Mouse (Mus musculus): ENCODE results near the gene Klhl5. TPM values are rescaled to one million over a fixed set of nuclear protein-coding genes. Genes with fewer than 3 reads are reported as not detected.

Klhl5 gene
- polyA plus RNA-seq, 1 experiment from 2014 or later = 52.0 TPM

DNA sequence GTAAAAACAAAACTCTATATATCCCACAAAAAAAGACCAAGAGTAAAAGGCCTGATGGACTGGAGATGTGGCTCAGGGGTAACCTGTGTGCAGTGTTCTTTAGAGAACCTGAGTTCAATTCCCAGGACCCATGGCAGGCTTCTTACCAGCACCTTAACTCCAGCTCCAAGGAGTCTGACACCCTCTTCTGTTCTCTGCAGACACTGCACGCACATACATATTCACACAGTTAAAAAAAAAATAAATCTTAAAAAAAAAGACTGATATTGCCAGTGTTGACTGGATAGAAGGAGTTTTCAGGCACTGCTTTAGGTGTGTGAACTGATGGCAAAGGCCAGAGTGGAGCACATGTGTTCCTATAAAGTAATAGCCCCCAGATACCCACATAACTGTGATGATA, 18.8 kb downstream of the Klhl5 start:
- no peak overlapping the region for H3K27ac ChIP-seq (replicated peaks)
- H3K4me2 ChIP-seq = no peak overlapping the region
- H3K27me3 ChIP-seq (replicated peaks) = no peaks in the 10 kb centered on the region
- no peak for ATAC-seq (ENCODE audit: low FRiP score)
- H3K9ac ChIP-seq (replicated peaks) = no peak overlapping the region
- 97% methylated on average over 1 of the region's 1 CpGs for WGBS
- H3K4me3 ChIP-seq (replicated peaks) = no peak overlapping the region
- peaks cover 7% of the 10 kb centered on the region for H3K4me1 ChIP-seq
- H3K9me3 ChIP-seq (replicated peaks) = no peaks in the 10 kb centered on the region
- H3K36me3 ChIP-seq = no peaks in the 10 kb centered on the region

DNA sequence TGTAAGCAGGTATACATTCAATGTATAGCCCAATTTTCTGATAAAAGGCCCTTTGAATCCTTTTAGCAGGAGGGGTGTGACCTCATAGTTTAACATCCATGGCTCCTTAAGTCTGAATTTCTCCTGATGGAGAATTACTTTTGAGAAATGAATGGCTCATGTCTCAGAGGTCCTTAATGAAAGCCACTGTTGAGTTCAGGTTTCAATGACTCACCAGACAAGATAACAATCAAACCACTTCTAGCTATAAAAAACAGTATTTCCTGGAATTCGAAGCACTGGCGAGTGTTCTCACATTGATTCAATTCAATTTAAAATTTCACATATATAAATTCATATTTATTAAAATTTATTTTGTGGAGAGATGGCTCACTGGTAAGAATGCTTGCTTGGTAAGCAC, 21.1 kb downstream of the Klhl5 start:
- Histone ChIP-seq H3K27me3 (replicated peaks) (no peaks in the 10 kb centered on the region), H3K4me2 (no peak overlapping the region), H3K4me3 (replicated peaks) (no peak overlapping the region), H3K4me1 (peaks cover 7% of the 10 kb centered on the region), H3K36me3 (no peaks in the 10 kb centered on the region), H3K27ac (replicated peaks) (no peak overlapping the region), H3K9ac (replicated peaks) (no peak overlapping the region), H3K9me3 (replicated peaks) (no peaks in the 10 kb centered on the region)
- ATAC-seq (ENCODE audit: low FRiP score) = no peak
- 89% methylated on average over 2 of the region's 2 CpGs for WGBS

DNA sequence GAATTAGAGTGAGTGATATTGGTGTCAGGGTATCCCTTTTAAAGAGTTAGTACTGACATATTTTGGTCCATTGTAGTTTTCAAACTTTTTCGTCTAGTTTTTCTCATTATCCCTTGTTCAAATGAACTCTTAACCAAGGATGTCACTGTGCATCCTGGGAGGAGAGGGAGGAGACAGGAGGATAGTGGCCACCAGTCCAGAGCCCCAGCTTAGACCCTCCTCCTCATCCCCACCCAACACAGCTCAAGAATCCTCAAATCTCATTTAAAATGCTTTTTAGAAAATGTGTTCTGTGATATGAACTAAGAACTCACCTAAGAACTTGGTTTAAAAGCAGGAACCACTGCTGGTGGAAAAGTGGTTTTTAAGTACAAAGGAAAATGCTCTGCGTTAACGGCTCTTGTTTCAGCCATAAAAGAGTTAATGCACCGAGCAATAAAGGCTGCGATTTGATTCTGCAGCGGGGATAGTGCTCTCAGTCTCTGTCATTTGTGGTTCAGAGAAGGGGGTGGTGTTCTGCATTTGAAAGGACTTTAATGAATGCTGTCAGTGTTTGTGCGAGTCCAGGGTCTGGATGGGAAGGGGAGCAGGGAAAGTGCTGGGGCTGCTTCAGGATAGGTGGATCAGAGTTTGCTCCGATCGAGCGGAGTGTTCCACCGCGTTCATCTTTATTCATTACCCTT, 23.3 kb downstream of the Klhl5 start:
- Histone ChIP-seq H3K4me2 (peak overlapping the region; percentile 59), H3K9ac (replicated peaks) (peak overlapping the region; percentile 48), H3K27me3 (replicated peaks) (no peaks in the 10 kb centered on the region), H3K9me3 (replicated peaks) (no peaks in the 10 kb centered on the region), H3K4me1 (peaks cover 10% of the 10 kb centered on the region), H3K27ac (replicated peaks) (peak overlapping the region; percentile 82), H3K36me3 (no peaks in the 10 kb centered on the region), H3K4me3 (replicated peaks) (peak overlapping the region; percentile 49)
- peak; percentile 88 for ATAC-seq (ENCODE audit: low FRiP score)
- WGBS = 1% methylated on average over 12 of the region's 12 CpGs

DNA sequence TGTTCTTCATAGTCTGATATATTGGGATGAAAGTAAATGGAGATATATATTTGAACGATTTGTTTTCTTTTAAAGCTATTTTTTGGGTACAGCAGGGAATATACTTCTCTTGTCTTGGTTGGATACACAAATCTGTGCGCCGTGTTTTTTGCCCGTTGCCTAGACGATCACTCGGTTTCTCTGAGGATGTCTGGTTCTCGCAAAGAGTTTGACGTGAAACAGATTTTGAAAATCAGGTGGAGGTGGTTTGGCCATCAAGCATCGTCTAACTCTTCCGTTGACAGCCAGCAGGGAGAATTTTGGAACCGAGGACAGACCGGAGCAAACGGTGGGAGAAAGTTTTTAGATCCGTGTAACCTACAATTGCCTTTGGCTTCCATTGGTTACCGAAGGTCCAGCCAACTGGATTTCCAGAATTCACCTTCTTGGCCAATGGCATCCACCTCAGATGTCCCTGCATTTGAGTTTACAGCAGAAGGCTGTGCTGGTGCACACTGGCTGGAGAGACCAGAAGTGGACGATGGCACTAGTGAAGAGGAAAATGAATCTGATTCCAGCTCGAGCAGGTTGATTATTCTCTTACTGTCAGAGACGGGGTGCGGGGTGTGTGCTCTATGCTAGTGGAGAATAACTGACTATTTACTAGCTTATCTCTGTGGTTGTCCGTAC, 24.0 kb downstream of the Klhl5 start:
- 6% methylated on average over 20 of the region's 20 CpGs for WGBS
- peak; percentile 64 for ATAC-seq (ENCODE audit: low FRiP score)

DNA sequence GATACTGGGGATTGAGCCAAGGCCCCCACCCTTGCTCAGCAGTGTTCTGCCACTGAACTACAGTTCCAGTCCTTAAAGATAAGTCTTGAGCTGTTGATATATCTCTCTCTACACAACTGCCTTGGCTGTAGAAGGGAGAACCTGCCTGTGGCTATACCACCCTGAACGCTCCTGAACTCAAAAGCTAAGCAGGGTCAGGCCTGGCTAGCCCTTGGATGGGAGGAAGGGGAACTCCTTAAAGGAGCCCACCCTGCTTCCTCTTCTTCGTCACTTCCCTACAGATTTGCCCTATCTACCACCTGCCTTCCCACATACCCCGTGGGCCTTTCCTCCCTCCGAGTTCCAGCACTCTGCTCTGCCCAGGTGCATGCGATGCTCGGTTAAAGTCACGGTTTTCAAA, 28.8 kb downstream of the Klhl5 start:
- Histone ChIP-seq H3K36me3 (no peaks in the 10 kb centered on the region), H3K9me3 (replicated peaks) (no peaks in the 10 kb centered on the region), H3K4me1 (peaks cover 12% of the 10 kb centered on the region), H3K27me3 (replicated peaks) (no peaks in the 10 kb centered on the region), H3K27ac (replicated peaks) (no peak overlapping the region), H3K9ac (replicated peaks) (no peak overlapping the region), H3K4me3 (replicated peaks) (no peak overlapping the region), H3K4me2 (peak overlapping the region; percentile 20; the same call in 1 of the 2 replicates)
- 82% methylated on average over 7 of the region's 7 CpGs for WGBS
- no peak for ATAC-seq (ENCODE audit: low FRiP score)

More for the DNA sequence above, 24.0 kb downstream of the Klhl5 start:
- H3K27me3 ChIP-seq (replicated peaks) = no peaks in the 10 kb centered on the region
- H3K36me3 ChIP-seq = no peaks in the 10 kb centered on the region
- H3K27ac ChIP-seq (replicated peaks) = peak overlapping the region; percentile 82
- peak overlapping the region; percentile 49 for H3K4me3 ChIP-seq (replicated peaks)
- H3K9ac ChIP-seq (replicated peaks) = peak overlapping the region; percentile 48
- peak overlapping the region; percentile 59 for H3K4me2 ChIP-seq
- peaks cover 17% of the 10 kb centered on the region for H3K4me1 ChIP-seq
- no peaks in the 10 kb centered on the region for H3K9me3 ChIP-seq (replicated peaks)

DNA sequence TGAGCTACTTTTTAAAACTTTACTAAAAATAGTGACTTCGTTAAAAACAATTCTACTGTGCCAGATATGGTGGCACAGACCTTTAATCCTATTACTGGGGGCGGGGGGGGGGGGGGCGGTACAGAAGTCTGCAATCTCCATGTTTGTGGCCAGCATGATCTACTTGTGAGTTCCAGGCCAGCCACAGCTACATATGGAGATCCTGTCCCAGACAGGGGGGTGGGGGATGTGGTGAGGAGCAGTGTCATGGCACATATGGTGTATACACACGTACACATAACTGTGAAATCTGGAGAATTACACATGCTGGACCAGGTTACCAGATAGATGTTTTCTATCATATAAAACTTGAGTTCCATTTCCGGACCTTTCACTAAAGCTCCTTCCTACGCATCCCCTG, 29.7 kb downstream of the Klhl5 start:
- no peak overlapping the region for H3K4me3 ChIP-seq (replicated peaks)
- 0 out of 2 replicates have a peak, but pooled peaks cover 6% of the 10 kb centered on the region for H3K36me3 ChIP-seq
- H3K27ac ChIP-seq (replicated peaks) = no peak overlapping the region
- H3K4me2 ChIP-seq = no peak overlapping the region
- no peaks in the 10 kb centered on the region for H3K27me3 ChIP-seq (replicated peaks)
- 95% methylated on average over 6 of the region's 6 CpGs for WGBS
- H3K4me1 ChIP-seq = peaks cover 12% of the 10 kb centered on the region
- H3K9ac ChIP-seq (replicated peaks) = no peak overlapping the region
- no peak for ATAC-seq (ENCODE audit: low FRiP score)
- no peaks in the 10 kb centered on the region for H3K9me3 ChIP-seq (replicated peaks)

DNA sequence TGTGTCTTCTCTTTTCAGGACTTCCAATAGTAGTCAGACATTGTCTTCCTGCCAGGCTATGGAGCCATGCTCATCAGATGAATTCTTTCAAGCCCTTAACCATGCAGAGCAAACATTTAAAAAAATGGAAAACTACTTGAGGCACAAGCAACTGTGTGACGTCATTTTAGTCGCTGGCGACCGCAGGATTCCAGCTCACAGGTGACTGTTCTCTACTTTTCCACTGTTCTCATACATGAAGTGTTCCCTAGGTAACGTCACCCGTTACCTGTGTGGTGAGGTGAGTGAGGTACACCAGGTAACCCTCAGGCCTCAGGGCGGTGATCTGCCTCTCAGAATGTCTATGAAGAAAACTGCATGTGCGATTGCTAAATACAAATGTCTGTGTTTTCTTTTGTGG, 33.9 kb downstream of the Klhl5 start:
- H3K27me3 ChIP-seq (replicated peaks) = no peaks in the 10 kb centered on the region
- H3K4me3 ChIP-seq (replicated peaks) = no peak overlapping the region
- H3K4me2 ChIP-seq = no peak overlapping the region
- no peak for ATAC-seq (ENCODE audit: low FRiP score)
- H3K9ac ChIP-seq (replicated peaks) = no peak overlapping the region
- H3K27ac ChIP-seq (replicated peaks) = no peak overlapping the region
- 91% methylated on average over 8 of the region's 8 CpGs for WGBS
- H3K36me3 ChIP-seq = peaks cover 25% of the 10 kb centered on the region
- H3K4me1 ChIP-seq = peaks cover 3% of the 10 kb centered on the region
- H3K9me3 ChIP-seq (replicated peaks) = no peaks in the 10 kb centered on the region

DNA sequence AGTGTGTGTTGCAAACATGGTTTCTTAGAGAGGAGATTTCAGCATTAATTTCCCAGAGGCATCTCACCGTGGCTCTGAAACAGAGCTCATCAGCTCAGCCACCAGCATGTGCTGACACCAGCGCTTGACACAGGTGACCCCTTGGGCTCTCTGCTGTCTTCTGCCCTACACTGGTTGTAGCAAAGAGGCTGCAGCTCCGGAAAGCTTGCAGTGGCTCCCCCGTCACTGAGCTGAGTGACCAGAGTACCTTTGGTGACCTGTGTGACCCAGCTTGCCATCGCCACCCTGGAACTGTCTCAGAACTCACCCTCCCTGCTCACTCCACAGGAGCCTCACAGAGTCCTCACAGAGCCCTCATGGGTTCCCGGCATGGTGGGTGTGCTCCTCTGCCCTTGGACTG, 34.9 kb downstream of the Klhl5 start:
- Histone ChIP-seq H3K9me3 (replicated peaks) (no peaks in the 10 kb centered on the region), H3K4me2 (no peak overlapping the region), H3K4me3 (replicated peaks) (no peak overlapping the region), H3K36me3 (peaks cover 25% of the 10 kb centered on the region), H3K4me1 (no peaks in the 10 kb centered on the region; the same call in 1 of the 2 replicates), H3K9ac (replicated peaks) (no peak overlapping the region), H3K27me3 (replicated peaks) (no peaks in the 10 kb centered on the region), H3K27ac (replicated peaks) (no peak overlapping the region)
- no peak for ATAC-seq (ENCODE audit: low FRiP score)
- WGBS = 82% methylated on average over 6 of the region's 6 CpGs

DNA sequence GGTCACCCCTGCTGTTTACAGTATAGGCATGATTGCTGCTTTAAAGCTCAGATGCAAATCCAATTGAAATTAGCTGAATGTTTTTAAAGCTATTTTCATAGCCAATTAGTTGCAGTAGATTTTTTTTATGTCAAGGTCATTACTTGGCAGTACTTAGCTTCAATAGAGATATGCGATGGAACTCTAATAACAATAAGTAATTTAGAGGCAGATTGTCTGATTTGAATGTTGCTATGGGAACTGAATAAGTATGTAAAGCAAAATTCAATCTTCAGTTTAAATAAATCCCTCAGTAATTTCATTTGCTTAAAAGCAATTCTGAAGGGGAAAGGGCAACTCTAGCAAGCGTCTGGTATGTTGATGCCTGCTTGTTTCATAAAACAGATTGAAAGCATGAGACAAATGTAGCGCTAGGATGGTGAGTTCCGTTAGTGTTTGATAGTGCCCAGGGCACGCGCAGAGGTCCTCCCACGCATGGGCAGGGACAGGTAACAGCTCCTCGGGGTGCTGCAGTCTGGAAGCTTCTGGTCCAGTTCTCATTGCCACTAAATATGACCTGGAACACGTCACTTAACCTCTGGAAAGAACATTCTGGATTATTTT, 38.3 kb downstream of the Klhl5 start:
- Histone ChIP-seq H3K4me3 (replicated peaks) (no peak overlapping the region), H3K4me1 (no peaks in the 10 kb centered on the region), H3K27ac (replicated peaks) (no peak overlapping the region), H3K4me2 (no peak overlapping the region), H3K27me3 (replicated peaks) (no peaks in the 10 kb centered on the region), H3K9me3 (replicated peaks) (no peaks in the 10 kb centered on the region), H3K9ac (replicated peaks) (no peak overlapping the region), H3K36me3 (peaks cover 56% of the 10 kb centered on the region)
- WGBS = 73% methylated on average over 9 of the region's 9 CpGs
- no peak for ATAC-seq (ENCODE audit: low FRiP score)

DNA sequence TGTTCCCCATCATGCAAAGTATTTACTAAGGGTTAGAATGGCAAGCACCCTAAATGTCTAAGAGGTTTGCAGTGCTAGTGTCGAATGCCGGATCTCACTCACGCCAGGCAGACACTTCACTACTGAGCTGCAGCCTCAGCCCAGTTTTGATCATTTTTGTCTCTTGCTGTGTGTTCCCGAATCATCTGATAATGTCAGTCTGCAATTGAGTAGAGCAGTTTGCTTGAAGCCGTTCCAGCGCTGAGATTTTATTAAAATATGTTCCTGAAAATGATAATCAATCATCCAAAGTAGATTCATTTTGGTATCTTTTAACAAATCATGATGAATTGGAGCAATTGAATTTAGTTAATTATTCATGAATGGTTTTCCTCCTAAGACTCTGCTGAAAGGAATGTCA, 39.4 kb downstream of the Klhl5 start:
- no peaks in the 10 kb centered on the region for H3K9me3 ChIP-seq (replicated peaks)
- H3K4me1 ChIP-seq = no peaks in the 10 kb centered on the region
- WGBS = 83% methylated on average over 6 of the region's 6 CpGs
- no peak overlapping the region for H3K9ac ChIP-seq (replicated peaks)
- ATAC-seq (ENCODE audit: low FRiP score) = no peak
- no peak overlapping the region for H3K4me3 ChIP-seq (replicated peaks)
- H3K4me2 ChIP-seq = no peak overlapping the region
- H3K27ac ChIP-seq (replicated peaks) = no peak overlapping the region
- no peaks in the 10 kb centered on the region for H3K27me3 ChIP-seq (replicated peaks)
- H3K36me3 ChIP-seq = peaks cover 57% of the 10 kb centered on the region

DNA sequence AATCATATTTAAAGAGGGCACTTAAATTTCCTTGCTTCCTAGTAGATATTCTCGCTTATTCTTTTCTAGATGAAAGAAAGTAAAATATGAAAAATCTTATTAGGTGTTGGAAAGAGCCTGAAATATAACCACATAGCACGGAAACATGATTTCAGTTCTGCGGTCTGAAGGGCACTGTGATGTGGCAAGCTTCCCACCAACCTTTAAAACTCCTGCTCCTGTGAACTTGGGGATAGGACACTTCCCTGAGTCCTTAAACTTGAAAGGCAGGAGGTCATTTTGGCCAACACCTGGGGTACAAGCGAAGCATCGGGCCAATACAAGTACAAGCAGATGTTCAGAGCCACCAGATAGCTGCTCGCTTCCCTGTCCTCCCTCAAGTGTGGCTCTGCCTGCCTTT, 42.4 kb downstream of the Klhl5 start:
- no peaks in the 10 kb centered on the region for H3K4me1 ChIP-seq
- H3K4me3 ChIP-seq (replicated peaks) = no peak overlapping the region
- no peak overlapping the region for H3K9ac ChIP-seq (replicated peaks)
- H3K36me3 ChIP-seq = peaks cover 62% of the 10 kb centered on the region
- no peak overlapping the region for H3K4me2 ChIP-seq
- WGBS = 94% methylated on average over 6 of the region's 6 CpGs
- ATAC-seq (ENCODE audit: low FRiP score) = no peak
- H3K27ac ChIP-seq (replicated peaks) = no peak overlapping the region
- no peaks in the 10 kb centered on the region for H3K9me3 ChIP-seq (replicated peaks)
- H3K27me3 ChIP-seq (replicated peaks) = no peaks in the 10 kb centered on the region

DNA sequence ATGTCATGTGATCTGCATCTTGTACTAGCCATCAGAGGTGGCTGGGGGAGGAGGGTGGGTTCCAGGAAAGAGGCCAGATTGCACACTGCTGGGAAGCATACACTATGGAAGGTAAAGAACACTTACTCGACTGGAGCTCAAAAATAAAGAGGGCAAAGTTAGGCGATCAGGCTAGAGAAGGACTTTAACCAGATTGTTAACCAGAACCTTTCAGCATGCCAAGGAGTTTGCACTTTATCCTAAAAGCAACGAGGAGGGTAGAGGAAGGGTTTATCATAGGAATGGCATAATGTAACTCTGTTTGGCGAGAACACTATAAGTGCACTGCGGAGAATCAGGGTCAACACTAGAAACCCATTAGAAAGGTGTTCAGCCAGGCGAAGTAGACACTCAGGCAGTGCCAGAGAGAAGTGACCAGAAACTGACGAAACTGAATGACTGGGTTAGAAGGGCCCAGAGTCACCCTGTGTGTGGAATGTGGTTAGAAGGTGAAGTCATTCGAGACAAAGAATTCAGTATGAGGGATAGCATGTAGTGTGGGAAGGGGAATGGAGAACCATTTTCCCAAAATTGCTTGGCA, 43.1 kb downstream of the Klhl5 start:
- WGBS = 94% methylated on average over 8 of the region's 8 CpGs
- ATAC-seq (ENCODE audit: low FRiP score) = no peak
- no peak overlapping the region for H3K9ac ChIP-seq (replicated peaks)
- no peak overlapping the region for H3K4me3 ChIP-seq (replicated peaks)
- H3K9me3 ChIP-seq (replicated peaks) = no peaks in the 10 kb centered on the region
- no peaks in the 10 kb centered on the region for H3K27me3 ChIP-seq (replicated peaks)
- no peak overlapping the region for H3K4me2 ChIP-seq
- no peak overlapping the region for H3K27ac ChIP-seq (replicated peaks)
- peaks cover 60% of the 10 kb centered on the region for H3K36me3 ChIP-seq
- no peaks in the 10 kb centered on the region for H3K4me1 ChIP-seq
